Mouse (Mus musculus): ENCODE data around the gene Gnat1. TPM values are rescaled to one million over a fixed set of nuclear protein-coding genes. Genes with fewer than 3 reads are reported as not detected.

The Gnat1 gene
- polyA plus RNA-seq, 1 experiment from 2014 or later = 1.3 TPM

DNA sequence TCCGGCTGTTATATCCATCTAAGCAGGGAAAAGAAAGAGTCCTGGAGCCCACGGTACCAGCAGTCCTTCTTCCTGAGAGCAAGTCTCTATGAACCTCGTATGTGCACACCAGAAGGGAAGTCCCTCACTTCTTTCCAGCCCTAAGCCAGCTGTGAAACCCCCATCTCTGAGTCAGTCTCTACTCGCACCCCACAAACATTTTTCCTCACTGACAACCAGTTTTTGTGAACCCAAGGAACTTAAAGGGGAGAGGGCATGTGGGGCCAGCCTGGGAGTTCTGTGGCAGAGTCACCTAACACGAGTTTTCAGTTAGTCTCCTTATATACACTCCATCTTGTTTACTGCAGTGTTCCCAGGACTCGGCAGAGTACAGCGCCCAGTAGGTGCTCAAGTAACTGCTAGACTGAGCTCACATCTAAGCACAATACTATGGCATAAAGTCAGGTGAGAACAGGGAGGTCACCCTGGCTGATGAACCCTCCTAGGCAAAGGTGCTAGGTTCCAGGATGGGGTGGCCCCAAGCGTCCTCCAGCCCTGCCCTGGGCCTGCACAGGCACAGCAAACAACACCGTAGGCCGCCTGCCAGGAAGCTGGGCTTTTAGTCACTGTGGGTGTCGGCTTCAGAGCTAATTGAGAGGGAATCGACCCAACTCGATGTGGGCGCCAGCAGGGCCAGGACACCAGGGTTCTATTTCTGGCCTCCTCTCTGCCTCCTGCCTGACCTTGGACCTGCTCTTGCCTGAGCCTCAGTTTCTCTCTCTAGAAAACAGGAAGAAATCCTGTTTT, 24.0 kb upstream of the Gnat1 start:
- peaks cover 64% of the 10 kb centered on the region for H3K4me1 ChIP-seq (ENCODE audit: control insufficient read depth, insufficient read depth, low read depth, low read length)
- peak overlapping the region; percentile 24; the same call in 1 of the 2 replicates for H3K27ac ChIP-seq (ENCODE audit: low read depth, low read length)
- H3K4me2 ChIP-seq (ENCODE audit: low read length) = no peak overlapping the region
- no peaks in the 10 kb centered on the region for H3K9me3 ChIP-seq (ENCODE audit: control insufficient read depth, low read length)
- no peaks in the 10 kb centered on the region for H3K36me3 ChIP-seq (ENCODE audit: control insufficient read depth, insufficient read depth, low read length)
- H3K27me3 ChIP-seq (replicated peaks; ENCODE audit: control insufficient read depth, insufficient read depth, low read length) = no peaks in the 10 kb centered on the region
- ATAC-seq = no peak
- H3K4me3 ChIP-seq (ENCODE audit: low read length) = no peak overlapping the region
- WGBS = 56% methylated on average over 14 of the region's 14 CpGs
- H3K9ac ChIP-seq (ENCODE audit: low read depth, low read length) = no peak overlapping the region

DNA sequence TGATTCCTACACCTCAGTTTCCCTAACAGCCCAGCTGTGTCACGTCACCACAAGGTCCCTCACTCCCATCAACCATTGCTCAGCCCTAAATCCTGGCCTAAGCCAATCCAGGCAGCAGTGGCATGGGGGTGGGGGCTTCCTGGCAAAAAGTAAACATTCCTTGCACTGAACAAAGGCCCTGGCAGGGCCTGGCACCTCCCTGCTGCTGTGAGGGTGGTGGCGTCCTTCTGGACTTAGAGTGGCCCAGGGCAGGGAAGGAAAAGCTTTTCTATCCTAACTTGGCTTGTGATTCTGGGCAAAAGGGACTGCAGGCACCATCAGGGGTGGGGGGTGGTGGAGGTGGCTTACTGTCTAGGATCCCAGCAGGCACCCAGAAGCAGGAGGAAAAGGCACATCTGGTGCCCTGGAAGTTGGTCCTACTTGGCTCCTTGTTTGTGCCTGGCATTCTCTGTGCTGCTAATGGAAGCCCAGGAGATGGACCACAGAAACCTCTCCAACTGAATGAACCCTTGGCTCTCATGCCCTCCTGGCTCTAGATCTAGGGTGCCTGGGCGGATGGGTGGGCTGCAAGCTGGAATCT, 23.2 kb upstream of the Gnat1 start:
- no peaks in the 10 kb centered on the region for H3K27me3 ChIP-seq (replicated peaks; ENCODE audit: control insufficient read depth, insufficient read depth, low read length)
- H3K4me1 ChIP-seq (ENCODE audit: control insufficient read depth, insufficient read depth, low read depth, low read length) = peaks cover 64% of the 10 kb centered on the region
- H3K9me3 ChIP-seq (ENCODE audit: control insufficient read depth, low read length) = no peaks in the 10 kb centered on the region
- 62% methylated on average over 3 of the region's 3 CpGs for WGBS
- peak overlapping the region; percentile 24; the same call in 1 of the 2 replicates for H3K27ac ChIP-seq (ENCODE audit: low read depth, low read length)
- no peaks in the 10 kb centered on the region for H3K36me3 ChIP-seq (ENCODE audit: control insufficient read depth, insufficient read depth, low read length)
- H3K4me2 ChIP-seq (ENCODE audit: low read length) = no peak overlapping the region
- no peak overlapping the region for H3K9ac ChIP-seq (ENCODE audit: low read depth, low read length)
- H3K4me3 ChIP-seq (ENCODE audit: low read length) = no peak overlapping the region
- peak; percentile 22; the same call in 1 of the 2 replicates for ATAC-seq

DNA sequence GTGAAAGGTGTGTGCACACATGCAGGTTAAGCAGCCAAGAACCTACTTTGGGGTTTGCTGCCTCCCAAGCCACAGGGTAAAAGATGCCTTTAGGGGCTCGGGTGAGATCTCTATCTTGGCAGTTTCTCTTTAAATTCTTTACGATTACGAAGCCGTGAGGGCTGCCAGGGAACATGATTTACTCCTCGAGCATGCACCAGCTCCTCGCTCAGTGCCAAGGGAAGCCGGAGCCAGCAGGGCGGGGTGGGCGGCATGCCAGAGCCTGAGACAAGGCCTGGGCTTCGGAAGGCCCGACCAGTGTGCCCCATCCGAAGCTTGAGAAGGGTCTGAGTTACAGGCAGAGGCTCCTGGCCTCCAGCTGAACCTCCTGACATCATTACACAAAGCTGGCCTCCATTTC, 22.1 kb upstream of the Gnat1 start:
- no peaks in the 10 kb centered on the region for H3K9me3 ChIP-seq (ENCODE audit: control insufficient read depth, low read length)
- peak overlapping the region; percentile 35; the same call in 1 of the 2 replicates for H3K27ac ChIP-seq (ENCODE audit: low read depth, low read length)
- H3K4me3 ChIP-seq (ENCODE audit: low read length) = no peak overlapping the region
- no peak overlapping the region for H3K9ac ChIP-seq (ENCODE audit: low read depth, low read length)
- WGBS = 40% methylated on average over 12 of the region's 12 CpGs
- H3K27me3 ChIP-seq (replicated peaks; ENCODE audit: control insufficient read depth, insufficient read depth, low read length) = no peaks in the 10 kb centered on the region
- no peaks in the 10 kb centered on the region for H3K36me3 ChIP-seq (ENCODE audit: control insufficient read depth, insufficient read depth, low read length)
- no peak overlapping the region for H3K4me2 ChIP-seq (ENCODE audit: low read length)
- ATAC-seq = peak; percentile 59
- peaks cover 64% of the 10 kb centered on the region for H3K4me1 ChIP-seq (ENCODE audit: control insufficient read depth, insufficient read depth, low read depth, low read length)

DNA sequence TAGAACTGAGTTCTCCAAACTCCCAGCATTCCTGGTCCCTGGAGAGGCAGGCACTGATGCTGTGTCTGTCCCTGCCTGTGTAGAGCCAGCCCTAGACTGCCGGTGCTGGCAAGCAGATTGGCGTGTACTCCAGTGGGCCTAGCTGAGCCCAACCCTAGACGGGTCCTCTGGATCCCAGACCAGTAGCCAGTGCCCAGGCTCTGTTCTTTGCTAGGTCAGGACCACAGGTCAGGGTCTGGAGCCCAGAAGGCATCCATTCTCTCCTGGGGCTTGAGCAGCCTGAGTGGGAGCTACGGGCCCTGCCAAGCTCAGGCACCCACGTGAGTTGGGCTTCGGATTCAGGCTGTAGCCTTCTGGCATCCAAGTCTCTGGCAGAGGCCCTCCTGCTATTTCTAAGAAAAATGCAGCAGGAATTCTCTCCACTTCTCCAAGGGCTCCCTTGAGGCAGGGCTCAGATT, 20.6 kb upstream of the Gnat1 start:
- 18% methylated on average over 6 of the region's 6 CpGs for WGBS
- H3K4me2 ChIP-seq (ENCODE audit: low read length) = no peak overlapping the region
- H3K4me3 ChIP-seq (ENCODE audit: low read length) = no peak overlapping the region
- H3K27me3 ChIP-seq (replicated peaks; ENCODE audit: control insufficient read depth, insufficient read depth, low read length) = no peaks in the 10 kb centered on the region
- ATAC-seq = peak; percentile 58; the same call in 1 of the 2 replicates
- H3K9ac ChIP-seq (ENCODE audit: low read depth, low read length) = 0 out of 2 replicates have a peak overlapping the region, but pooled peaks have one; percentile 18
- H3K36me3 ChIP-seq (ENCODE audit: control insufficient read depth, insufficient read depth, low read length) = no peaks in the 10 kb centered on the region
- peaks cover 61% of the 10 kb centered on the region for H3K4me1 ChIP-seq (ENCODE audit: control insufficient read depth, insufficient read depth, low read depth, low read length)
- peak overlapping the region; percentile 32 for H3K27ac ChIP-seq (ENCODE audit: low read depth, low read length)
- no peaks in the 10 kb centered on the region for H3K9me3 ChIP-seq (ENCODE audit: control insufficient read depth, low read length)

DNA sequence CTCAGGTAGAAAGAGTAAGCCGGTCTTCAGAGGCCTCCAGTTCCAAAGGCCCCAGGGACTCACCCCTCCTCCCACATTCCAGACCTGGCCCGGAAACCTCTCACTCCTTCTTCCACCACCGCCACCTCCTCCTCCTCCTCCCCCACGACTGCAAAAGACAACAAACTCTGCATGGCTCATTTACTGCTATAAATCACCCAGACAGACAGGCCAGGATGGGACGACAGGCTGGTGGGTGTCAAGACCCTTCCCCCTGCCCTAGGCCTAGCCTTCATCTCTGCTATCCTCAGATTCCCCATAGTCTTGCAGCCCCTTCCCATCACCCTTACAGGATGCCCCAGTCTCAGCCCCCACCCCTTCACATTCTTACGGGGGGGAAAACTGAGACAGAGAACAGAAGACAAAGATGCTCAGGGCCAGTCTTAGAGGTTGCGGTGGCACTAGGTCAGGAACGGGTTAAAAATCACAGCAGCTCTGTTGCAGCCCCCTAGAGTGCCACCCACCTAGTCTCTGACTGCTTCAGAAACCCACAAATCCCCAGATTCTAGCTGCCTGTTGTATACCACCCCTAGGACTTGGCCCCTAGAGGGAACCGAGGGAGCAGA, 20.0 kb upstream of the Gnat1 start:
- H3K4me3 ChIP-seq (ENCODE audit: low read length) = no peak overlapping the region
- H3K4me2 ChIP-seq (ENCODE audit: low read length) = no peak overlapping the region
- no peaks in the 10 kb centered on the region for H3K27me3 ChIP-seq (replicated peaks; ENCODE audit: control insufficient read depth, insufficient read depth, low read length)
- no peak overlapping the region for H3K9ac ChIP-seq (ENCODE audit: low read depth, low read length)
- no peak for ATAC-seq
- no peaks in the 10 kb centered on the region for H3K36me3 ChIP-seq (ENCODE audit: control insufficient read depth, insufficient read depth, low read length)
- peaks cover 61% of the 10 kb centered on the region for H3K4me1 ChIP-seq (ENCODE audit: control insufficient read depth, insufficient read depth, low read depth, low read length)
- H3K27ac ChIP-seq (ENCODE audit: low read depth, low read length) = peak overlapping the region; percentile 32; the same call in 1 of the 2 replicates
- H3K9me3 ChIP-seq (ENCODE audit: control insufficient read depth, low read length) = no peaks in the 10 kb centered on the region
- WGBS = 12% methylated on average over 9 of the region's 9 CpGs

DNA sequence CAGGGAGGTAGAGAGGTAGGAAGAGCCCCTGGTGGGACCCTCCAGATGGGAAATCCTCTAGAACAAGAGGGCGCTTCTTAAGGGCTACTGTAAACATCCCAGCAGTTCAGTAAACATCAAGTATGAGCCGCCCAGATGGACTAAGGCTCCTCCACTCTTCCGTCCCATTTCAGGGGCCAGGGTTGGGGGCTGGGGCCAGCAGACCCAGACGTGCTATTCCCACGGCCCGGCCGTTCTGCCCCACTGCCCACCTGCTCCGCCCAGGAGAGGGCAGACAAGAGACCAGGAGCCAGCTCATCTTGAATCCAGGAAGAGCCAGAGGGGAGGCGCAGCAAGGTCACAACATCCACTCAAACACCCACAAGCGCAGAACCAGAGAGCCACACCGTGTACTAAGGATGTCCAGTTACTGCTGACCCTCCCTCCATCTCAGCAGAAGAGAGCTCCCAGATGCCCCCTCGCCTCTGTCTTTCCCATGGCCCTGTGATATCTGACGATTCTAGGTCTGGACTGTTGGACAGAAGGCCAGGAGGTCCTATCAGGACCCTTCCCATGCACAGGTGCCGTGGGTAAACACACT, 19.2 kb upstream of the Gnat1 start:
- Histone ChIP-seq H3K36me3 (ENCODE audit: control insufficient read depth, insufficient read depth, low read length) (no peaks in the 10 kb centered on the region), H3K9me3 (ENCODE audit: control insufficient read depth, low read length) (no peaks in the 10 kb centered on the region), H3K9ac (ENCODE audit: low read depth, low read length) (0 out of 2 replicates have a peak overlapping the region, but pooled peaks have one; percentile 6), H3K27me3 (replicated peaks; ENCODE audit: control insufficient read depth, insufficient read depth, low read length) (no peaks in the 10 kb centered on the region), H3K27ac (ENCODE audit: low read depth, low read length) (no peak overlapping the region), H3K4me3 (ENCODE audit: low read length) (no peak overlapping the region), H3K4me2 (ENCODE audit: low read length) (0 out of 2 replicates have a peak overlapping the region, but pooled peaks have one; percentile 2), H3K4me1 (ENCODE audit: control insufficient read depth, insufficient read depth, low read depth, low read length) (peaks cover 56% of the 10 kb centered on the region)
- no peak for ATAC-seq
- WGBS = 17% methylated on average over 14 of the region's 14 CpGs

DNA sequence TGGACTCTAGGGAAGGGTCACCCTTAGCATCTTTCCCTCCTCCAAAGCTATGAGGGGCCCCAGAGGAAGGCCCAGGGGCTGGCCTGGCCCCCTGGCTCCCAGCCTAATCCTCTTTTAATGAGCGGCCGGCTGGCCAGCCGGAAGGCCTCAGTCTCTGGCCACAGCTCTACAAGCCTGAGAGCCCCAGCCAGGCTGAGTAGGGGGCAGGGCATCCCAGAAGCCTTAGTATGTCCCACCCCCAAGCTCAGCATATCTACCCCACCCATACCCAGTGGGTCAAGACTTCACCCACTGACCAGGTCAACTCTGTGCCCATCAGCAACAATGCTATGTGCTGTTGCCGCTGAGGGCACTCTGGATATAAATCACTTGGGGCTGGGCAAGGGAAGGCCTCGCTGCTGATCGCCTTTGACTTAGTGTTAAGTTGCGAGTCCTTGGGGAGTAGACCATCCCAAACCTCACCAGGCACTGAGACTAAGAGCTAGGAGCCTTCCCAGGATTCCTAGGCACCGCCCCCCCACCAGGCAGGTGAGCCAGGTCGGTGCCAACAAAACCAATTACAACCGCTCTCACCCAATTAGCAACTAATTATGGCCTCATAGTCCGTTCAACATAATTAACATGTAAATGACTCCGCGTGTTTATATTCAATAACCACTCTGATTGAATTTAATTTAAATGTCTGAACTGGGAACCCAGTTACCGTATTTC, 18.5 kb upstream of the Gnat1 start:
- 11% methylated on average over 14 of the region's 14 CpGs for WGBS
- Histone ChIP-seq H3K4me3 (ENCODE audit: low read length) (no peak overlapping the region), H3K27me3 (replicated peaks; ENCODE audit: control insufficient read depth, insufficient read depth, low read length) (no peaks in the 10 kb centered on the region), H3K27ac (ENCODE audit: low read depth, low read length) (no peak overlapping the region), H3K4me1 (ENCODE audit: control insufficient read depth, insufficient read depth, low read depth, low read length) (peaks cover 56% of the 10 kb centered on the region), H3K9ac (ENCODE audit: low read depth, low read length) (no peak overlapping the region; the same call in 1 of the 2 replicates), H3K4me2 (ENCODE audit: low read length) (0 out of 2 replicates have a peak overlapping the region, but pooled peaks have one; percentile 2), H3K9me3 (ENCODE audit: control insufficient read depth, low read length) (no peaks in the 10 kb centered on the region), H3K36me3 (ENCODE audit: control insufficient read depth, insufficient read depth, low read length) (no peaks in the 10 kb centered on the region)
- ATAC-seq = peak; percentile 7; the same call in 1 of the 2 replicates

DNA sequence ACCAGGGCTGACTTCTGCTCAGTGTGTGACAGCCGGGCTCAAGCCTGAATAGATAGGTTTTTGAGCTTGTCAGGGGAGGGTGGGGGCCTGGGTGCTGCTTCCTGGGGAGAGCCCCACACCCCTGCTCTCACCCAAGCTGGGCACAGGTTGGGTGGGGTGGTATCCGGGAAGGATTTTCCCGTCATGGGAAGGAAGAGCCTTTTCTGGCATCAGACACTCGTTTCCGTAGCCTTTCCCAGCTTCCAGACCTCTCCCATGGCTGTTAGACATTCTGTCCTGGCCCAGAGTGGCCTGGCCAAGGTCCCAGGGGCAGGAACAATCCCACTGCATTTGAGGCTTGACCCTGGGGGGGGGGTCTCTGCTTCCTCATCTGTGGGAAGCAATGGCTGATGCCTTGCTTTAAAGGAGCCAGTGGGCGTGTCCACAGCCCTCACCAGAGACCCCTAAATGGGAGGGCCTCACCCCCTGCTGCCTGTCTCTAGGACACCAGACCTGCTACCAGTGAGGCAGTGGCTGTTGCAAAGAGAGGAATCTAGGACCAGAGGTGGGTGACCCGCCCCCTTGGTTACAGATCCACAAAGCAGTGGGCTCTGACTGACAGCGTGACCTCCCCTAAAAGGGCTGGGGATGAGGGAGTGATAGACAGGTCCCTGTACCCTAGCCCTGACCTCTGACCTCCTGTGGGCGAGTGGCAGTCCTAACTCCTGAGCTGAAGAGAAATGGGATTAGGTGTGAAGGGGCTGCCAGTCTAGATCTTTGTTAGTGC, 17.5 kb upstream of the Gnat1 start:
- no peaks in the 10 kb centered on the region for H3K9me3 ChIP-seq (ENCODE audit: control insufficient read depth, low read length)
- 32% methylated on average over 9 of the region's 9 CpGs for WGBS
- no peak overlapping the region for H3K4me3 ChIP-seq (ENCODE audit: low read length)
- H3K36me3 ChIP-seq (ENCODE audit: control insufficient read depth, insufficient read depth, low read length) = no peaks in the 10 kb centered on the region
- ATAC-seq = no peak
- peaks cover 54% of the 10 kb centered on the region for H3K4me1 ChIP-seq (ENCODE audit: control insufficient read depth, insufficient read depth, low read depth, low read length)
- no peaks in the 10 kb centered on the region for H3K27me3 ChIP-seq (replicated peaks; ENCODE audit: control insufficient read depth, insufficient read depth, low read length)
- 0 out of 2 replicates have a peak overlapping the region, but pooled peaks have one; percentile 10 for H3K27ac ChIP-seq (ENCODE audit: low read depth, low read length)
- no peak overlapping the region for H3K4me2 ChIP-seq (ENCODE audit: low read length)
- no peak overlapping the region for H3K9ac ChIP-seq (ENCODE audit: low read depth, low read length)
